Mouse (Mus musculus) MEL (cell line): ENCODE results near the gene Csnk1g1. TPM values are rescaled to one million over a fixed set of nuclear protein-coding genes. Genes with fewer than 3 reads are reported as not detected.

Source experiments
- DNase-seq: peaks from one replicate; pipeline ENCODE4 v3.0.0; 2011; ENCODE audit warnings: low read depth, low spot score
- H3K27ac ChIP-seq: 2 replicates; pipeline ENCODE4 v1.5.1; 2012; ENCODE audit warnings: low read depth, mild to moderate bottlenecking, control low read depth, low read length, moderate library complexity; ENCODE audit not compliant: control insufficient read depth
- H3K27me3 ChIP-seq, 2 experiments: fragments of 150-350 bp in 1 of 2; sonication (generic) in 1 of 2; 2 replicates each; pipeline ENCODE4 v1.6.1; 2012; ENCODE audit warnings: low read length in 2 of 2, mild to moderate bottlenecking in 2 of 2, improper control_type of control experiment in 1 of 2, moderate library complexity in 1 of 2; ENCODE audit not compliant: insufficient read depth in 2 of 2, control insufficient read depth in 1 of 2
- H3K36me3 ChIP-seq, 2 experiments: 2 replicates each; pipeline ENCODE4 v1.6.1; 2012 to 2014; ENCODE audit warnings: low read length in 2 of 2, improper control_type of control experiment in 1 of 2, inconsistent platforms in 1 of 2, mild to moderate bottlenecking in 1 of 2; ENCODE audit not compliant: insufficient read depth in 2 of 2, control insufficient read depth in 1 of 2
- H3K4me1 ChIP-seq, 2 experiments: fragments of 150-350 bp in 1 of 2; sonication (generic) in 1 of 2; 2 replicates each; pipeline ENCODE4 v1.6.1; 2012; ENCODE audit warnings: low read length in 2 of 2, improper control_type of control experiment in 1 of 2, mild to moderate bottlenecking in 1 of 2; ENCODE audit not compliant: insufficient read depth in 2 of 2, control insufficient read depth in 1 of 2
- H3K4me3 ChIP-seq, 2 experiments: fragments of 150-350 bp in 1 of 2; sonication (generic) in 1 of 2; 2 replicates each; pipeline ENCODE4 v1.5.1; 2012; ENCODE audit warnings: low read depth in 2 of 2, low read length in 2 of 2, mild to moderate bottlenecking in 2 of 2, moderate library complexity in 2 of 2, control low read depth in 1 of 2, improper control_type of control experiment in 1 of 2; ENCODE audit not compliant: control insufficient read depth in 1 of 2, insufficient read depth in 1 of 2
- H3K79me2 ChIP-seq: 2 replicates; pipeline ENCODE4 v1.6.1; 2012; ENCODE audit warnings: mild to moderate bottlenecking, low read length, moderate library complexity; ENCODE audit not compliant: control insufficient read depth, poor library complexity, insufficient read depth
- H3K9ac ChIP-seq: 2 replicates; pipeline ENCODE4 v1.6.1; 2012; ENCODE audit warnings: low read depth, mild to moderate bottlenecking, control low read depth, low read length, moderate library complexity; ENCODE audit not compliant: control insufficient read depth, poor library complexity, severe bottlenecking
- H3K9me3 ChIP-seq: fragments of 150-350 bp; sonication (generic); replicated peaks from 2 replicates; pipeline ENCODE4 v1.6.1; 2012; ENCODE audit warnings: mild to moderate bottlenecking, low read length, improper control_type of control experiment, moderate library complexity; ENCODE audit not compliant: insufficient read depth
- BHLHE40 ChIP-seq: IDR thresholded peaks from 2 replicates; pipeline ENCODE4 v1.6.1; 2012; ENCODE audit warnings: low read depth, mild to moderate bottlenecking, inconsistent platforms, low read length, improper control_type of control experiment, borderline replicate concordance
- CHD1 ChIP-seq: IDR thresholded peaks from 2 replicates; pipeline ENCODE4 v1.6.1; 2012; ENCODE audit warnings: low read depth, mild to moderate bottlenecking, inconsistent platforms, low read length, improper control_type of control experiment
- CHD2 ChIP-seq: IDR thresholded peaks from 2 replicates; pipeline ENCODE4 v1.6.1; 2011; ENCODE audit warnings: low read length, improper control_type of control experiment
- E2F4 ChIP-seq: IDR thresholded peaks from 2 replicates; pipeline ENCODE4 v1.6.1; 2011; ENCODE audit warnings: low read depth, low read length, improper control_type of control experiment, borderline replicate concordance
- EP300 ChIP-seq, 2 experiments: IDR thresholded peaks; 2 replicates each; pipeline ENCODE4 v1.6.1; 2011; ENCODE audit warnings: improper control_type of control experiment in 2 of 2, low read length in 2 of 2, low read depth in 1 of 2, mild to moderate bottlenecking in 1 of 2
- HCFC1 ChIP-seq: IDR thresholded peaks from 2 replicates; pipeline ENCODE4 v1.6.1; 2012; ENCODE audit warnings: low read depth, mild to moderate bottlenecking, inconsistent platforms, low read length, improper control_type of control experiment, moderate library complexity
- JUND ChIP-seq: IDR thresholded peaks from 2 replicates; pipeline ENCODE4 v1.6.1; 2011; ENCODE audit warnings: low read depth, mild to moderate bottlenecking, improper control_type of control experiment, low read length
- KAT2A ChIP-seq: conservative IDR thresholded peaks from 2 replicates; pipeline ENCODE4 v1.6.1; 2012; ENCODE audit warnings: low read depth, low read length, improper control_type of control experiment, inconsistent platforms
- MAFK ChIP-seq: IDR thresholded peaks from 2 replicates; pipeline ENCODE4 v1.6.1; 2011; ENCODE audit warnings: low read depth, mild to moderate bottlenecking, low read length, improper control_type of control experiment, borderline replicate concordance
- MEF2A ChIP-seq: IDR thresholded peaks from 2 replicates; pipeline ENCODE4 v1.6.1; 2014; ENCODE audit warnings: low read depth, mild to moderate bottlenecking, inconsistent platforms, low read length, improper control_type of control experiment; ENCODE audit not compliant: poor library complexity, insufficient replicate concordance, severe bottlenecking; ENCODE audit errors: extremely low read depth
- NELFE ChIP-seq: IDR thresholded peaks from 2 replicates; pipeline ENCODE4 v1.6.1; 2011; ENCODE audit warnings: low read depth, low read length, improper control_type of control experiment
- NRF1 ChIP-seq: IDR thresholded peaks from 2 replicates; pipeline ENCODE4 v1.6.1; 2014; ENCODE audit warnings: low read depth, mild to moderate bottlenecking, inconsistent platforms, low read length, improper control_type of control experiment, moderate library complexity; ENCODE audit not compliant: poor library complexity, insufficient read depth, severe bottlenecking
- RCOR1 ChIP-seq: IDR thresholded peaks from 2 replicates; pipeline ENCODE4 v1.6.1; 2012; ENCODE audit warnings: low read depth, mild to moderate bottlenecking, inconsistent platforms, low read length, improper control_type of control experiment
- SIN3A ChIP-seq: IDR thresholded peaks from 2 replicates; pipeline ENCODE4 v1.6.1; 2012; ENCODE audit warnings: low read length, improper control_type of control experiment, inconsistent platforms
- SMC3 ChIP-seq: IDR thresholded peaks from 2 replicates; pipeline ENCODE4 v1.6.1; 2011; ENCODE audit warnings: low read depth, low read length, improper control_type of control experiment
- TBP ChIP-seq: IDR thresholded peaks from 2 replicates; pipeline ENCODE4 v1.8.0; 2011; ENCODE audit warnings: low read depth, low read length, improper control_type of control experiment
- TCF12 ChIP-seq: IDR thresholded peaks from 2 replicates; pipeline ENCODE4 v1.6.1; 2014; ENCODE audit warnings: low read depth, mild to moderate bottlenecking, inconsistent platforms, low read length, improper control_type of control experiment, moderate library complexity
- UBTF ChIP-seq: IDR thresholded peaks from 2 replicates; pipeline ENCODE4 v1.6.1; 2012; ENCODE audit warnings: low read depth, mild to moderate bottlenecking, inconsistent platforms, low read length, improper control_type of control experiment, moderate library complexity, borderline replicate concordance; ENCODE audit not compliant: insufficient read depth
- USF1 ChIP-seq: IDR thresholded peaks from 2 replicates; pipeline ENCODE4 v1.6.1; 2014; ENCODE audit warnings: low read depth, mild to moderate bottlenecking, inconsistent platforms, low read length, improper control_type of control experiment, moderate library complexity
- USF2 ChIP-seq, 2 experiments: IDR thresholded peaks; 2 replicates each; pipeline ENCODE4 v1.6.1; 2011 to 2012; ENCODE audit warnings: improper control_type of control experiment in 2 of 2, low read length in 2 of 2, borderline replicate concordance in 1 of 2, inconsistent platforms in 1 of 2, low read depth in 1 of 2, mild to moderate bottlenecking in 1 of 2; ENCODE audit not compliant: insufficient read depth in 1 of 2
- ZC3H11A ChIP-seq: IDR thresholded peaks from 2 replicates; pipeline ENCODE4 v1.6.1; 2012; ENCODE audit warnings: low read depth, mild to moderate bottlenecking, inconsistent platforms, low read length, improper control_type of control experiment
- ZMIZ1 ChIP-seq: IDR thresholded peaks from 2 replicates; pipeline ENCODE4 v1.6.1; 2012; ENCODE audit warnings: low read depth, mild to moderate bottlenecking, inconsistent platforms, low read length, improper control_type of control experiment, moderate library complexity
- polyA plus RNA-seq, 2 experiments: library from polyadenylated mRNA; stranded (reverse) in 1 of 2; unstranded in 1 of 2; fragments of >175 nt in 1 of 2; fragments of >200 nt in 1 of 2; gene quantifications; 2 replicates each; pipeline versions ENCODE4 v1.2.1 to v1.2.4; 2012; ENCODE audit warnings: low replicate concordance in 2 of 2, low read depth in 1 of 2; ENCODE audit not compliant: insufficient read length in 2 of 2, insufficient read depth in 1 of 2, missing spikeins in 1 of 2
- total RNA-seq: library from RNA; depleted of rRNA; stranded (reverse); fragments of 300-350 nt; gene quantifications from 2 replicates; pipeline ENCODE4 v1.2.3, GENCODE M21; 2012

The Csnk1g1 gene
- total and polyA plus RNA-seq, 3 experiments, result 5.1 to 7.7 TPM; not detected in 1

GRCm38 (mm10) chr9:66063446-66063845 is 154.7 kb downstream of the Csnk1g1 start:
- peaks cover 14% of the 10 kb centered on the region for H3K79me2 ChIP-seq
- DNase-seq, result no peak
- no peak overlapping the region for H3K9ac ChIP-seq
- no peak overlapping the region for H3K27ac ChIP-seq
- no peaks in the 10 kb centered on the region for H3K9me3 ChIP-seq
- no peak overlapping the region for H3K4me3 ChIP-seq
- TF ChIP-seq TBP, result no peak
- TF ChIP-seq USF2 (IDR thresholded peaks at IDR 0.05; ENCODE audit: borderline replicate concordance in 1 of 2, insufficient read depth in 1 of 2, low read depth in 1 of 2, low read length in 2 of 2), result no peak
- no peak for TF ChIP-seq NELFE
- no peak for TF ChIP-seq NRF1
- TF ChIP-seq ZMIZ1, result no peak
- TF ChIP-seq KAT2A, result no peak
- TF ChIP-seq BHLHE40, result no peak
- no peak for TF ChIP-seq CHD2
- no peak for TF ChIP-seq RCOR1
- TF ChIP-seq TCF12, result no peak
- no peak for TF ChIP-seq MEF2A
- TF ChIP-seq, all 39 proteins: peak for 0
- H3K27me3 ChIP-seq, result no peaks in the 10 kb centered on the region
- peaks cover 3 to 7% of the 10 kb centered on the region in 2 experiments; a peak in 3 of 4 replicates for H3K4me1 ChIP-seq
- H3K36me3 ChIP-seq, result peaks cover 8 to 9% of the 10 kb centered on the region in 2 experiments

GRCm38 (mm10) chr9:66064316-66064715 is 155.6 kb downstream of the Csnk1g1 start:
- Histone ChIP-seq H3K27ac (no peak overlapping the region), H3K36me3 (peaks cover 8 to 9% of the 10 kb centered on the region in 2 experiments), H3K79me2 (peaks cover 14% of the 10 kb centered on the region), H3K9me3 (no peaks in the 10 kb centered on the region), H3K9ac (no peak overlapping the region), H3K27me3 (no peaks in the 10 kb centered on the region), H3K4me1 (peaks cover 0 to 4% of the 10 kb centered on the region in 2 experiments; a peak in 2 of 4 replicates), H3K4me3 (no peak overlapping the region)
- no peak for DNase-seq
- TF ChIP-seq KAT2A (no peak), NRF1 (no peak), CHD1 (no peak), HCFC1 (no peak), SMC3 (no peak), SIN3A (no peak), USF2 (IDR thresholded peaks at IDR 0.05; ENCODE audit: borderline replicate concordance in 1 of 2, insufficient read depth in 1 of 2, low read depth in 1 of 2, low read length in 2 of 2) (no peak), MAFK (no peak), JUND (no peak), TBP (no peak), EP300 (IDR thresholded peaks at IDR 0.05; ENCODE audit: low read depth in 1 of 2, low read length in 2 of 2) (no peak), USF1 (no peak), NELFE (no peak), E2F4 (no peak), UBTF (no peak), ZC3H11A (no peak)
